26 mouse cellular contexts compared by ENCODE assay signal in the genomic region with DNA sequence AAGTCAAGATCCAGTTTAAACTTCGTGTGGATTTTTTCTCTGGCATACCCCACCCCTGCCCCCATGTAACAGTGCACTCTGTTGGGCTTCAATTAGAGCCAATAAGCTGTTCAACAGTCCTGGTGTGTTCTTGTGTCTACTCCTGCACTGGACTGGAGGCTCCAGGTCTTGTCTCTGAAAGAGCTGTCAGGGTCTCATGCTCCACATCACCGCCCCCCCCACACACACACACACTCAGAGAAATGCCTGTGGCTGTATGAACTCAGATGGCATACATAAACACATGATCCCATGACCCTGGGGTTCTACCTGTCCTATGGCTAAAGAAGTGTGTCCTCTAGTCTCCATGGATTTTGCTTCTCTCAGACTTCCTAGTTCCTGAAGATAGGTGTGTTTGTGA. TPM values are rescaled to one million over a fixed set of nuclear protein-coding genes. Genes with fewer than 3 reads are reported as not detected.
"Had no signal": no experiment of that assay in that cellular context is flagged by ENCODE, and none has a peak within 500 bp of the region (broad histone marks: within the 10 kb centered on the region; RNA-seq: fewer than 3 reads in every experiment).

No protein-coding gene starts in this region.

- H3K27me3 ChIP-seq: embryonic facial prominence, embryonic 12.5 days; embryonic facial prominence, embryonic 13.5 days; embryonic facial prominence, embryonic 15.5 days; forebrain, embryonic 12.5 days; forebrain, embryonic 13.5 days; forebrain, embryonic 15.5 days had no signal

- DNase-seq: cerebellum, adult 2 months; cerebellum, adult 8-10 months; cerebellum, adult 9-10 months; cerebellum, adult 9-11 months; cerebellum, postnatal 10 days; cerebellum, postnatal 14 days; cerebellum, postnatal 25 days; cerebellum, postnatal 36 days; embryo, embryonic 11 days; forebrain, postnatal 0 days; gastrocnemius, adult 2 months; gastrocnemius, postnatal 10 days; gastrocnemius, postnatal 14 days; gastrocnemius, postnatal 36 days; heart, adult 18-20 months; heart, adult 2 months had no signal

- H3K4me3 ChIP-seq: embryonic facial prominence, embryonic 10.5 days; embryonic facial prominence, embryonic 12.5 days; embryonic facial prominence, embryonic 13.5 days; embryonic facial prominence, embryonic 15.5 days; erythroblast, embryonic 14.5 days; forebrain, embryonic 10.5 days; forebrain, embryonic 12.5 days; forebrain, embryonic 13.5 days; forebrain, embryonic 15.5 days; gastrocnemius, adult 2 months; heart, adult 2 months had no signal

- H3K9me3 ChIP-seq: embryonic facial prominence, embryonic 10.5 days; embryonic facial prominence, embryonic 12.5 days; embryonic facial prominence, embryonic 13.5 days; embryonic facial prominence, embryonic 15.5 days; forebrain, embryonic 10.5 days; forebrain, embryonic 12.5 days; forebrain, embryonic 13.5 days; forebrain, embryonic 15.5 days had no signal

- H3K27ac ChIP-seq: embryonic facial prominence, embryonic 10.5 days; embryonic facial prominence, embryonic 12.5 days; embryonic facial prominence, embryonic 13.5 days; embryonic facial prominence, embryonic 15.5 days; forebrain, embryonic 10.5 days; forebrain, embryonic 12.5 days; forebrain, embryonic 13.5 days; forebrain, embryonic 15.5 days; gastrocnemius, adult 2 months; heart, adult 2 months had no signal

RNA-seq across cellular contexts. Expression of a gene that starts 11.4 kb away (rescaled TPM):
- total RNA-seq: granulocyte monocyte progenitor cell, adult 5-6 weeks had no signal
- polyA plus RNA-seq: erythroblast, embryonic 14.5 days had no signal
